Mouse (Mus musculus) liver, embryonic 16.5 days (tissue): Measurements from ENCODE around the gene Htr2a. TPM values are rescaled to one million over a fixed set of nuclear protein-coding genes. Genes with fewer than 3 reads are reported as not detected.
A peak's percentile ranks its signal among the peaks of the same experiment; 100 is the strongest.

Source experiments
- ATAC-seq: fragments of 200-750 bp; cut with Nextera tagmentation; 2 replicates; pipeline ENCODE4 v1.8.0; 2017; ENCODE audit warnings: low read depth, mild to moderate bottlenecking, moderate number of reproducible peaks, moderate library complexity
- H3K27ac ChIP-seq: fragments of 300-500 bp; sonication (generic); 2 replicates; pipeline ENCODE4 v1.5.1; 2014; ENCODE audit warnings: mild to moderate bottlenecking, low read length
- H3K27me3 ChIP-seq: fragments of 300-500 bp; sonication (generic); 2 replicates; pipeline ENCODE4 v1.6.1; 2014; ENCODE audit warnings: low read depth, low read length, mixed read lengths; ENCODE audit not compliant: control insufficient read depth, insufficient read depth
- H3K36me3 ChIP-seq: fragments of 300-500 bp; sonication (generic); 2 replicates; pipeline ENCODE4 v1.6.1; 2014; ENCODE audit warnings: mild to moderate bottlenecking; ENCODE audit not compliant: control insufficient read depth, insufficient read depth
- H3K4me1 ChIP-seq: fragments of 300-500 bp; sonication (generic); 2 replicates; pipeline ENCODE4 v1.6.1; 2014; ENCODE audit warnings: low read depth, low read length, mixed read lengths; ENCODE audit not compliant: control insufficient read depth
- H3K4me2 ChIP-seq: fragments of 300-500 bp; sonication (generic); 2 replicates; pipeline ENCODE4 v1.6.1; 2014; ENCODE audit warnings: low read depth, low read length, mixed read lengths
- H3K4me3 ChIP-seq: fragments of 300-500 bp; sonication (generic); 2 replicates; pipeline ENCODE4 v1.5.1; 2014; ENCODE audit warnings: low read depth, mild to moderate bottlenecking, low read length
- H3K9ac ChIP-seq: fragments of 300-500 bp; sonication (generic); 2 replicates; pipeline ENCODE4 v1.6.1; 2014; ENCODE audit warnings: low read depth, low read length
- H3K9me3 ChIP-seq: fragments of 300-500 bp; sonication (generic); replicated peaks from 2 replicates; pipeline ENCODE4 v1.6.1; 2016; ENCODE audit warnings: low read length; ENCODE audit not compliant: control insufficient read depth
- WGBS: fragments of 180-500 bp; shearing (Covaris S2); extraction: QIAGEN DNeasy Blood & Tissue Kit; methylation state at CpG from one replicate; pipeline ENCODE4 v1.1.7; 2014; ENCODE audit not compliant: insufficient replicate concordance; 5-methylcytosine and 5-hydroxymethylcytosine counted together
- polyA plus RNA-seq: library from polyadenylated mRNA; unstranded; fragments of >200 nt; fragmentation: Nextera tagmentation; extraction: Ambion mirVana; gene quantifications from 2 replicates; pipeline ENCODE4 v1.2.1, GENCODE M21; 2015

Htr2a gene
- polyA plus RNA-seq, 1 experiment from 2014 or later, result 0.19 TPM

DNA sequence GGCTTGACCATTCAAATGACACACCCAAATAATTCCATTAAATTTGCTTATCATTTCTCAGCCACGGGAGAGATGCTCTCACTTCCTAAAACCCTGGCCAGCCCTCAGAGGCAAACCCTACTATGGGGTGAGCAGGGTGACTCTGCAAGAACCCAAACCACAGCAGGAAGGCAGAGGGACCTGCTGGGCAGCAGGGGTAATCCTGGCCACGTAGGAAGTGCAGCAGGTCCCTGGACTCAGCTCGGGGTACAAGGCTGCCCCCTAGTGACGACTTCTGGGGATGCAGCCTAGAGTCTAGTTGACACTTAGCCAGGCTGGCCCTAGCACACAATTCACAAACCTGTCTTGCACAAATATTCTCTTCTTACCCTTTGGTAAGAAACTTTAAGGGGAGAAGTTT, 2.7 kb downstream of the Htr2a start:
- peak overlapping the region; percentile 49 for H3K4me3 ChIP-seq
- no peak overlapping the region; the same call in 1 of the 2 replicates for H3K9ac ChIP-seq
- H3K36me3 ChIP-seq, result no peaks in the 10 kb centered on the region
- no peaks in the 10 kb centered on the region for H3K9me3 ChIP-seq
- no peak overlapping the region for H3K27ac ChIP-seq
- peak overlapping the region; percentile 59 for H3K4me2 ChIP-seq
- peaks cover 15% of the 10 kb centered on the region for H3K4me1 ChIP-seq
- no peaks in the 10 kb centered on the region; the same call in none of the 2 replicates for H3K27me3 ChIP-seq
- ATAC-seq, result peak; percentile 64
- 0% methylated on average over 4 of the region's 4 CpGs for WGBS

DNA sequence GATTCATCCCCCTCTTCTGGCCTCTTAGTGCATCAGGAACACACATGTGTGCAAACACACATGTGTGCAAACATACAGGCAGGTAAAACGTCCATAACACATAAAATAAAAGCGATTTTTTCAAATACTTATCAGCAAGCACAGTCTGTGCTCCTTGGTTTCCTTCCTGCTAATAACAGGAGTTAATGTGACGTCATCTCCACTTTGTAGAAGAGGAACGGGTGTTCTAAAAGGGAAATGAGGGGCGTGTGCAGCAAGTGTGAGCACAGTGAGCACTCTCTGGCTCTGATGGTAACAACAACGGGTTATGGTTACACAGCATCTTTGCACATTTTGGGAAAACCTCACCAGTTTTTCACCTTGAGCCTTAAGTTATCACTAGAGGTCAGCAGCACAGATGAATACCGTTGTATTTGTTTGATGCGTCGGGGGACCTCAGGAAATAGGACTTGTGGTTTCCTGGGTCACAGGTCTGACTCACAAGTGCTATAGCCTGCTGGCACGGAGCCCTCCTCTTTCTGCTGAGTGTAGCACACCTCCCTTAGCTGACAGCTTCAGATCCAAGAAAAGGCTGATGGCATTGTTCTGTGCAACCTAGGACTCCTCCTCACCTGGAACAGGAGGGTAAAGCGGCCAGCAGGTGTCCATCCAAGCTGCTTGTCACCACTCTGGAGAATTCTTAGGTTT, 5.6 kb downstream of the Htr2a start:
- H3K36me3 ChIP-seq, result no peaks in the 10 kb centered on the region
- 17% methylated on average over 11 of the region's 11 CpGs for WGBS
- H3K27me3 ChIP-seq, result no peaks in the 10 kb centered on the region; the same call in 1 of the 2 replicates
- no peaks in the 10 kb centered on the region for H3K9me3 ChIP-seq
- no peak overlapping the region for H3K9ac ChIP-seq
- H3K27ac ChIP-seq, result no peak overlapping the region
- H3K4me2 ChIP-seq, result peak overlapping the region; percentile 31
- H3K4me1 ChIP-seq, result peaks cover 12% of the 10 kb centered on the region
- peak; percentile 45 for ATAC-seq
- no peak overlapping the region for H3K4me3 ChIP-seq

DNA sequence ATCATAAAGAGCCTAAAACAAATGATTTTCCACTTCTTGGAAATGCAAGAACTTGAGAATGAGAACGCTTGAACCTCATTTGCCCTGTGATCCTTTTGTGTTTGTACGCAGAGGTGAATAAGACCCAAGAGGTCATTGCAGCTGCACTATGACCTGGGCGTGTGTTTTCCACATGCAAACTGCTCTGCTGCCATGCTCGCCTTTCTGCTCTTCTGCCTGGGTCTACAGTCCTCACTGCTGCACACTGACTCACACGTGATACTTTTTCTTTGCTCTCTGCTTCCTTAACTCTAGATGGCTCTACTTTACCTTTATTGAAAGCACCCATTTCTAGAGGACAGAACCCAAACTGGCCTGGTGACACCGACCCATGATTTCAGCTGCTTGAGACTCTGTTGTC, 9.4 kb downstream of the Htr2a start:
- 63% methylated on average over 6 of the region's 6 CpGs for WGBS
- no peaks in the 10 kb centered on the region for H3K27me3 ChIP-seq
- no peaks in the 10 kb centered on the region for H3K36me3 ChIP-seq
- H3K9ac ChIP-seq, result no peak overlapping the region
- no peaks in the 10 kb centered on the region for H3K9me3 ChIP-seq
- no peak overlapping the region for H3K4me3 ChIP-seq
- peak; percentile 47; the same call in 1 of the 2 replicates for ATAC-seq
- H3K4me1 ChIP-seq, result peaks cover 6% of the 10 kb centered on the region
- no peak overlapping the region for H3K4me2 ChIP-seq
- no peak overlapping the region for H3K27ac ChIP-seq

- H3K9ac ChIP-seq, result no peak overlapping the region
- 17% methylated on average over 4 of the region's 4 CpGs for WGBS
- no peaks in the 10 kb centered on the region for H3K36me3 ChIP-seq
- no peaks in the 10 kb centered on the region for H3K9me3 ChIP-seq
- H3K27me3 ChIP-seq, result no peaks in the 10 kb centered on the region
- no peak overlapping the region for H3K4me3 ChIP-seq
- no peak overlapping the region for H3K27ac ChIP-seq
- H3K4me2 ChIP-seq, result no peak overlapping the region
- no peak for ATAC-seq
- H3K4me1 ChIP-seq, result no peaks in the 10 kb centered on the region; the same call in 1 of the 2 replicates
These were observed 11.0 kb downstream of the Htr2a start for GRCm38 (mm10) chr14:74651678-74652077.

DNA sequence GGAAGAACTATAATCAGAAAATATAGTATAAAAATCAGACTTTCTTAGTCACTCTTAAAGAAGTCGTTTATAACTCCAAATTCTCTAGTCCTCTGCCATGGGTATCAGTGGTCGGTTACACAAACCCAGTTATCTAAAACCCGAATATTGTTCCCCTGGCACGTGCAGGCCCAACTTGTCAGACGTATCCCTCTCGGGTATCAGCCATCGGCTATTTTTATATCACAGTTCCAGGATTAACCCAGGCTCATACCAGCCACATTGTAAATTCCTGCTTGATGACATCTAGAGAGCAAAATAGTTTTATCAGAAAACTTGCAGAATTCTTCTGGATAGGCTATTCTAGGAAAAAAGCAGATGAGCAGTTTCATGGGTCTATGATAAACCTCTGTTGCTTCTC, 16.6 kb downstream of the Htr2a start:
- no peaks in the 10 kb centered on the region for H3K36me3 ChIP-seq
- H3K9ac ChIP-seq, result no peak overlapping the region
- no peaks in the 10 kb centered on the region for H3K9me3 ChIP-seq
- no peak for ATAC-seq
- H3K4me1 ChIP-seq, result peaks cover 15% of the 10 kb centered on the region
- H3K27ac ChIP-seq, result peak overlapping the region; percentile 4; the same call in 1 of the 2 replicates
- WGBS, result 26% methylated on average over 7 of the region's 7 CpGs
- no peak overlapping the region for H3K4me3 ChIP-seq
- H3K27me3 ChIP-seq, result no peaks in the 10 kb centered on the region
- no peak overlapping the region for H3K4me2 ChIP-seq

DNA sequence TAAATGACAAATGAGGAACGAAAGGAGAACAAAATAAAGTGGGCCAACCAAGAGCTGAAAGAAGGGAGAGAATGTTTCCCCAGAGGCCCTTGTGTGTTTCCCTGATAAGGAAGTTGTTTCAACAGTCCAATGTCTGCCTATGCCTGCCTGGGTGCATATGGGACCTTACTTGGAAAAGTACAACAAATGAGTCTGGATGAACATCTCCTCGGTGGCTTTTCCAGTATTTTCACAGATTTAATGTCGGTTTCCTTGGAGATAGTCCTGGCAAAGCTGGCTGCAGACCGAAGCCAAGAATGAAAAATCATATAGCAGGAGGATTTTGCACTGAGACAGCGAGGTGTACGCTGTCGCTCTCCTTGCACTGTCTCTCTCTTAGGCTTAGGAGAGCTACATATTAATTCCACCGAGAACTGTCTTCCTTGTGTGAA, 18.8 kb downstream of the Htr2a start:
- H3K27ac ChIP-seq, result no peak overlapping the region
- no peaks in the 10 kb centered on the region for H3K36me3 ChIP-seq
- no peaks in the 10 kb centered on the region for H3K27me3 ChIP-seq
- H3K4me1 ChIP-seq, result peaks cover 15% of the 10 kb centered on the region
- peak; percentile 66; the same call in 1 of the 2 replicates for ATAC-seq
- no peak overlapping the region for H3K4me2 ChIP-seq
- no peaks in the 10 kb centered on the region for H3K9me3 ChIP-seq
- 55% methylated on average over 8 of the region's 8 CpGs for WGBS
- no peak overlapping the region for H3K4me3 ChIP-seq
- H3K9ac ChIP-seq, result no peak overlapping the region

DNA sequence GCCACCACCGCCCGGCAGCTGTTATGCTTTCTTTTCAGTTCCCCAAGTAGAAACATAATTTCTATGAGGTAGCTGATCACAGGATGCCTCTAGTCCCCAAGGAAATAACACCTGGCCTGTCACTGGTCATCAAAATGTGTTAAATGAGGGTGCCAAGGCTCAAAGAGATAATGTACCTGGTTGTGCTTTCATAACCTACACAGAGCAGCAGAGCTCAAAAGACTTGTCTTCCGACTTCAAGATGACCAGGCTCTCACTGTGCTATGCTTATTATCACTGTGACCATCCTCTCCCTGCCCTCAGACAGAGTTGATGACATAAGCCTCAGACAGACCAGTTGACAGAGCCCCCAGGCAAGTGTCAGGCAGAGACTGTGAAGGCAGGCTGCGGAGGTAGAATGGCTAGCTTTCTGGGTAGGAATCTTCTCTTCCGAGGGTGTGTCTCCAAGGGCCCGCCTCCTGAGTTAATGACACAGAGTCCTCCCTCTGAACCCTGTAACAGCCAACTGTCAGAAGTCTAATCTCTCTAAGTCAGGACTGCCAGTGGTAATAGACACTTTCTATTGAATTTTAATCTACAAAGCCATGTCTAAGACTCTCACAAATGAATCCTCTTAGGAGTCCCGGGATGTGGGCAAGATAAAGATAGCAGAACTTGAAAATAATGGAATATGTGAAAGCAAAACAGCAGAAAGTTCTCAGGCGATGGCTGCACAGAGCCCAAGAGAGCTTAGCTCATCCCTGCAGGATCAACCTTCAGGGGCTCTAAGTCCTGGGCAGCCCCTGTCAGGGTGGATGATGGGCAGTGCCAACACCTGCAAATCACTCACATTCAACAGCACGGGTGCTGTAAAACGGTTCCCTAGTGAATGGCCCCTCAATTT, 31.7 kb downstream of the Htr2a start:
- ATAC-seq, result peak; percentile 89
- WGBS, result 32% methylated on average over 10 of the region's 10 CpGs
- Histone ChIP-seq H3K36me3 (no peaks in the 10 kb centered on the region), H3K27me3 (no peaks in the 10 kb centered on the region), H3K9me3 (no peaks in the 10 kb centered on the region), H3K9ac (peak overlapping the region; percentile 58), H3K4me1 (peaks cover 20% of the 10 kb centered on the region), H3K27ac (peak overlapping the region; percentile 75), H3K4me3 (peak overlapping the region; percentile 44), H3K4me2 (peak overlapping the region; percentile 61)

GRCm38 (mm10) chr14:74673020-74673350, 32.3 kb downstream of the Htr2a start:
- H3K4me3 ChIP-seq, result no peak overlapping the region
- no peaks in the 10 kb centered on the region for H3K9me3 ChIP-seq
- H3K27ac ChIP-seq, result peak overlapping the region; percentile 70
- H3K36me3 ChIP-seq, result no peaks in the 10 kb centered on the region
- peaks cover 20% of the 10 kb centered on the region for H3K4me1 ChIP-seq
- ATAC-seq, result no peak
- no peaks in the 10 kb centered on the region for H3K27me3 ChIP-seq
- peak overlapping the region; percentile 61 for H3K4me2 ChIP-seq
- H3K9ac ChIP-seq, result no peak overlapping the region; the same call in 1 of the 2 replicates
- 35% methylated on average over 3 of the region's 3 CpGs for WGBS

DNA sequence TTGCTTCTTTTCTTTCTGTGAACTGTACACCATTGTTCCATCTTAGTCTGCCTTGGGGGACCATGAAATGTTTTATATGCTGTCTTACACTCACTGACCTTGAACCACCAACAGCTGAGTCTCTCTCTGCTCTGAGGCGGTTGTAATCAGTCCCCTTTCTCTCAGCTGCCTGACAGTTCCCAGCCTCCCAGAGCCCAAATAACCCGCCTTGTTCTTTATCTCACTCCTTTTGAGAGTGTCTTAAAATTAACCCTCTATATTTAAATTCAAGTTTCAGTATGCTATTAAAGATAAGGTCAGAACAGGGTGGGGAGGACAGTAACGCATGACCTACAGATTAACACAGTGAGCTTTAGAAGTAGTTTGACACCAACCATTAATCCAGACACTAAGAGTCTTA, 32.9 kb downstream of the Htr2a start:
- Histone ChIP-seq H3K36me3 (no peaks in the 10 kb centered on the region), H3K27me3 (no peaks in the 10 kb centered on the region), H3K9me3 (no peaks in the 10 kb centered on the region), H3K4me2 (peak overlapping the region; percentile 61), H3K4me3 (no peak overlapping the region), H3K4me1 (peaks cover 20% of the 10 kb centered on the region), H3K27ac (peak overlapping the region; percentile 70), H3K9ac (no peak overlapping the region; the same call in 1 of the 2 replicates)
- WGBS, result 16% methylated on average over 3 of the region's 3 CpGs
- ATAC-seq, result peak; percentile 76
